Mouse (Mus musculus) 416B (cell line): Measurements from ENCODE around the gene Chic2.

Source experiments
- DNase-seq: peaks from one replicate; pipeline ENCODE4 v3.0.0; 2011; ENCODE audit warnings: low read depth

The Chic2 gene

GRCm38 (mm10) chr5:75067125-75067756 lies 22.7 kb upstream of the Chic2 start:
- no peak for DNase-seq

GRCm38 (mm10) chr5:75066715-75067114 lies 22.1 kb upstream of the Chic2 start:
- DNase-seq, result peak; percentile 27

GRCm38 (mm10) chr5:75063177-75063576 lies 18.6 kb upstream of the Chic2 start:
- no peak for DNase-seq

GRCm38 (mm10) chr5:75051109-75051508 lies 6.5 kb upstream of the Chic2 start:
- no peak for DNase-seq

- peak; percentile 27 for DNase-seq
Observed at GRCm38 (mm10) chr5:75046681-75047321, 2.2 kb upstream of the Chic2 start.

- no peak for DNase-seq
Observed at GRCm38 (mm10) chr5:75045371-75045770, 797 bp upstream of the Chic2 start.

GRCm38 (mm10) chr5:75043621-75044301 lies 813 bp downstream of the Chic2 start:
- DNase-seq, result peak; percentile 60

- DNase-seq, result peak; percentile 80
Observed at GRCm38 (mm10) chr5:75043011-75043445, 1.5 kb downstream of the Chic2 start.

- DNase-seq, result peak; percentile 23
Observed at GRCm38 (mm10) chr5:75039307-75039706, 5.3 kb downstream of the Chic2 start.

GRCm38 (mm10) chr5:75035475-75035874 lies 9.1 kb downstream of the Chic2 start:
- no peak for DNase-seq

GRCm38 (mm10) chr5:75014768-75015167 lies 29.8 kb downstream of the Chic2 start:
- no peak for DNase-seq

- DNase-seq, result no peak
Observed at GRCm38 (mm10) chr5:75012771-75013421, 31.7 kb downstream of the Chic2 start.

- no peak for DNase-seq
Observed at GRCm38 (mm10) chr5:75011985-75012738, 32.4 kb downstream of the Chic2 start.

GRCm38 (mm10) chr5:75004755-75005154 lies 39.8 kb downstream of the Chic2 start:
- peak; percentile 10 for DNase-seq

GRCm38 (mm10) chr5:75002109-75002508 lies 42.5 kb downstream of the Chic2 start:
- no peak for DNase-seq

GRCm38 (mm10) chr5:74998716-74999512 lies 45.7 kb downstream of the Chic2 start:
- DNase-seq, result no peak

- no peak for DNase-seq
Observed at GRCm38 (mm10) chr5:74994947-74995346, 49.6 kb downstream of the Chic2 start.

GRCm38 (mm10) chr5:74984101-74984500 lies 60.5 kb downstream of the Chic2 start:
- no peak for DNase-seq

- no peak for DNase-seq
Observed at GRCm38 (mm10) chr5:74980574-74980973, 64.0 kb downstream of the Chic2 start.

- no peak for DNase-seq
Observed at GRCm38 (mm10) chr5:74980154-74980553, 64.4 kb downstream of the Chic2 start.

- DNase-seq, result no peak
Observed at GRCm38 (mm10) chr5:74979586-74979985, 65.0 kb downstream of the Chic2 start.
